Mouse (Mus musculus): ENCODE results near the gene Filip1l. TPM values are rescaled to one million over a fixed set of nuclear protein-coding genes. Genes with fewer than 3 reads are reported as not detected.

Gene Filip1l
- polyA plus RNA-seq (2012; rRNA removed) = 1.8 and 2.4 TPM in 2 replicates

GRCm38 (mm10) chr16:57352751-57353150 lies at the start of gene Filip1l:
Filip1l (plus strand) TSS chr16:57353093.

GRCm38 (mm10) chr16:57606444-57607227 lies 253.7 kb downstream of the Filip1l start, which contains the start of gene Cmss1:
Cmss1 (minus strand) TSS chr16:57606864.

Other genes with a start within 250 kb of the Filip1l start
- gene Tomm70a, start 231.4 kb upstream of the Filip1l start, polyA plus RNA-seq (2012; rRNA removed) = 3.4 and 4.8 TPM in 2 replicates
- gene Nit2, start 185.8 kb upstream of the Filip1l start, polyA plus RNA-seq (2012; rRNA removed) = 4.2 and 5.5 TPM in 2 replicates
- 0.82 and 1.2 TPM in 2 replicates for gene Tbc1d23, start 121.6 kb upstream of the Filip1l start, polyA plus RNA-seq (2012; rRNA removed)
- gene Tmem30c, start 60.2 kb upstream of the Filip1l start, polyA plus RNA-seq (2012; rRNA removed) = not detected in 2 replicates

Measured in stomach, adult 2 months (tissue).